Mouse (Mus musculus) layer of hippocampus, adult 9-11 months (tissue): Measurements from ENCODE around the gene BC055324.

ENCODE experiments used
- DNase-seq: peaks from one replicate; pipeline ENCODE4 v3.0.0; 2022

The BC055324 gene

DNA sequence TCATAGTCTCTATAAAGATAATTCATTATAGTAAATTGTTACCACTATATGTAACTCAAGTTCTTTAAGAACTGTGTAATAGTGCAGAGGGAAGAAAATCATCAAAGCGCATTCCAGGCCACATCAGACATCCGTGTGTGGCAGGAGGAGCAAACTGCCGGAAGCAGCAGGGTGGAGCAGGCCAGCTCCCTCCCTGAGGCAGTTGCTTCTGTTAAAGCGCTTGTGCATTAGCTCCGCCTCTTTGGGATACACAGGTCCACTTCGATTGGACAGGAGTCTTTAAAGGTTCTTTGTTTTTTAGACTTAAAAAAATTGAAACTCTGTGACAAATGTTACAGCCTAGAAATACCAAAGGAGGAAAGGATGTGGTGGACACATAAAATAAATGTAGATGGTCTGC lies 52.5 kb downstream of the BC055324 start:
- DNase-seq, result no peak

DNA sequence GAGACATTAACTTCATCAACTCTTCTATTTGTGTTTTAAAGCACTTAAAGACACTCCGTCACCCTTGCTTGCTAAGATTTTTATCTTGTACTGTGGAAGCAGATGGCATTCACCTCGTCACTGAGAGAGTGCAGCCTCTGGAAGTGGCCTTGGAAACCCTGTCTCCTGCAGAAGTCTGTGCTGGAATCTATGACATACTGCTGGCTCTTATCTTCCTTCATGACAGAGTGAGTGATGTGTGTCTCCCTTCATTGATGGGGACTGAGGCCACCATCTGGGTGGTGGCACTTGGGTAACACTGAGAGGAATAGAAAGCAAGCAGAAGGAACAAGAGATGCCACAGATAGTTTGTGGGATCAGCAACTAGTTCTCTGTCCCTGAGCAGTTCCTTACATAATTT lies 60.0 kb downstream of the BC055324 start:
- no peak for DNase-seq

DNA sequence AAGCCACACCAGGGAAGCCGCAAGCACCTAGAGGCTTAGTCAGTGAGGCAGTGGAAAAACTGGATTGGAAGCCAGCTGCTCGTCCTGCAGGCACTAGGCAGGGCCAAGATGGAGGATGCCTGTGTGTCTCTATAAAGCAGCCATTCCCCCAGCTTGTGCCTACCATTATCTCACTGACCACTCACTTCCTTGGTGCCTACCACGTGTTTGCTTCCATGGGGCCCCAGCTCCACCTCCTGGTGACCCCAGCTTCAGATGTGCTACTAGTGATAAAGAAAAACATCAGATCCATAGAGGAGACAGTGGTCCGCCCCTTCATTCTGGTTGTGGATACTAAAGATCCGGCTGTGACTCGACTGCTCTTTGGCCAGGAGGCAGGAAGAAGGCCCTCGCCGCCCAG lies 62.8 kb downstream of the BC055324 start:
- no peak for DNase-seq

DNA sequence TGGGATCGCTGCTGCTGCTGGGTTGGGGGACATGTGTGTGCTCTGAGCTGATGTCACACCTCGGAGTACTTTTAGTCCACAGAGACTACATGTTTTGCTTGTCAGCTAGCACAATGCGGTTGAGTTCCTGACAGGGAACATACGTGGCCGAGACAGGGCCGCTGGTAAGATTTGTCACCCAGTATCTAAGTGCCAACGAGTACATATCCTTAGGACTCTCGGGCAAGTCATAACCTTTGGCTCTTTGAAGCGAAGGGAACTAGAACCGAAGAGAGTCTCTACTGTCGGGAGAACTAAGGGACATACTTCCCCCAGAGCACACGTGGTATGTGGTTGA lies 64.2 kb downstream of the BC055324 start:
- DNase-seq, result no peak

DNA sequence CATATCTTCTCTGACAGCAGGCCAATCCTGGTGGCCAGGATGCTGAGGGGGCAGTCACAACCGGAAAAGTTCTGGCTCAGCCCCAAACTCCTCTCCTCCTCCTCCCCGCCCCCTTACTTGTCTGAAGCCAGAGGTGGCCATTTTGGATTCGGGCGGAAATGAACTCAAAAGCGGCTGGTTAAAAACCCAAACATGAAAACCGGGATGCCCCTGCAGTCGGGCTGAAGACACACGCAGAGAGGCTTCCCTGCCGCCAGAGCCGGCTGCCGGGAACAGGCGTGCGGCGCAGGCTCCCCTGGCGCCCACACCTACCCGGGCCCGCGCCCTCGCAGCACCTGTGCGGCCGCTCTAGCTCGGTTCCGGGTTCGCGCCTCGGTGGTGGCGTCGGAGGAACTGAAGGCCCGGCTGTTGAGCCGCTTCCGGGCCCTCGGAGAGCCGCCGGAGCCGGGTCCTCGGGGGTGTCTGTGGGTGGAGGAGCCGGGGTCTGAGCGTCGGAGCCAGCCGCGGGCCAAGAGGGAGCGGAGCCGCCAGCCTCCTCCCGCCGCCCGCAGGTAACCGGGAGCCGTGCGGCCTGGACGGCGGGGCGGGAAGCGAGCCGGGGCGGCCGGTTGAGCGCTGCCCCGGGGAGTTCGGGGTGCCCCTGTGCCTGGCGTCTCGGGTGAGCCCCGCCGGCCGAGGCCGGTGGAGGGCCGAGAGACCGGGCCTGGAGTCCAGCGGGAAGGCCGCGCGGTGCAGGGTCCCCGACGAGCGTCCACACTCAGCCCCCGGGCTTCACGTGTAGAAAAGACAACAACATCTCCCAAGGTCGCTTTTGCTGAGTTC lies 64.7 kb downstream of the BC055324 start:
- peak; percentile 89 for DNase-seq

DNA sequence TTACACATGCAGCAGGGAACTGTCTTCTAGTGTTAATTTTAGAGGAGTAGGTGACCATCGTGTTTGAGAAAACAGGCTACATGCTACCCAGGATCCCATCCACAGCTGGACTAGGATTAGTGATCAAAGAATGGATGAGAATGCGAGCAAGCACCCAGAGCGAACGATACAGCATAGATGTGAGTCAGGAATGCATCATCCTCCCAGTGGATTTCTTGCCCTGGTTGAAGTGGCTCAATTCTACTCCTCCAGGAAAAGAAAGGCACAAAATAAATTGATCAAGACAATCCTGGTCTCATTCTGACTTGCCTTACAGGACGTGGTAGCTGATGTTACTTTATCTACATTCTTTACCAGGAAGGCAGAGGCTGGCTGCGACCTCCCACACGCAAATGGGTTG lies 65.8 kb downstream of the BC055324 start, which contains the start of gene Scyl3:
Gene Scyl3, plus strand, starts transcription at position 255 of the 400 bp plus-strand sequence.
- DNase-seq, result no peak

DNA sequence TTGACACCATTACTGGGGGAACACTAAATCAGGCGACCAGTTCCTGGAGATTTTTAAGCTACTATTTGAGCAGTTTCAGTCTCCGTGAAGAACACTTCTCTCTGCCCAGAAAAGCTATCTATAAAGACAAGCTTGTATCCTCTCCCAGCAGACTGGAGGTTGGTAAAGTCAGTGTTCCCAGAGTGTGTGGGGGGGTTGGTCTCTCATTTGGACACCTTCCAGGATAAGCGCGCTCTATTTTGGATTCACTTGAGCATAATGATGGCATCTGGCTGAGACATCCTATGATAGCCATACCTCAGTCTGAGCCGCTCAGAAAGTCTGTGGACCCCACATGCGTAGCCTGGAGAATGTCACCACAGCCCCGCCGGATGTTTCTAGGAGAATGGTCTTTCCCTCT lies 70.5 kb downstream of the BC055324 start:
- no peak for DNase-seq

DNA sequence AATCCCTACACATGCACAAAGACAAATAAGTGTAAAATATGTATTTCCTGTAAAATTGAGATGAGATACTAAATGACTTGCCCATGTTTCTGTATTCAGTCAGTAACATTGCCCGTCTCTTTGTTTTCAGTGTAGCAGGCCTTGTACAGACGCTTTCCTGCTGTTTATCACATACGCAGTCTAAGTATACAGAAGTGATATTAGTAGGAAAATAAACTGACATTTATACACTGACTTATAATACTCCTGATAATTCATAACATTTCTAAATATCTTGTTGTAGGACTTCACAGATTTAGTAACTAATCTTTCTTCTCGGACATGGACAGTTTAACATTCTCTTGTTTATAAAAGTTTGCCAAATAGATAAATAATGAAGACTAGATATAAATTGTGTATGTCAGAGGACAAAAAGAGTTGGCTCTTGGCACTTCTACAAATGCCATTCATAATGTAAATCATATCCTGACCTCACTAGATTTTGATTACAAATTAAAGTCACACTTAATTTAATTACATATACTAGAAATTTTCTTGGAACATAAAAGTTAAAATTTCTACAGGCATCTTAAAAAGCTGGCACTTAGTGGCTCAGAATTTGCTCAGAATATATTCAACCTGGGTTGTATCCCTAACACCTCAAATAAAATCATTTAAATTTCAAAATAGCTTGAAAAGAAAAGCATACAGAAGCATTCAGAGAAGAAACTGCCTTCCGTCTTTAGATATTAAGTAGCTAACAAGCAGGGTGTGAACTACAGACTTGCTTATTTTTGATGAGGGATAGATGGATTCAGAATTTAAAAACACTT lies 77.0 kb downstream of the BC055324 start:
- no peak for DNase-seq

DNA sequence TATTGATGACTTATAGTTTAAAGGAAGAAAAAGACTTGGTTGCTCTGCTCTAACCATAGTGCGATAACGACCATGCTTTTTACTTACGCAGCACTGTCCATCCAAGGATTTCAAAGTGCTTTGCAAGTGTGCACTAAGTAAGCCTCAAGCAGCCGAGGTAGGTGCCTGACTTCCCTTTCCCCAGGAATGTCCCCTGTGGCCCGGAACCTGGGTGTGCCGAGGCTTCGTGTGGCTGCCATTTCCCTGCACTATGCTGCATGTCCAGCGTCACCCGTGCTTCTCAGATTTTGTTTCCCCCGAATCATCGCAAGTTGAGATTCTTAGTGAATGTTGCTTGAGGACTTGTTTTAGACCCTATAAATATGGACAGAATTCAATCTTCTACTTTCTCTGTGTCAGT lies 82.6 kb downstream of the BC055324 start:
- no peak for DNase-seq

DNA sequence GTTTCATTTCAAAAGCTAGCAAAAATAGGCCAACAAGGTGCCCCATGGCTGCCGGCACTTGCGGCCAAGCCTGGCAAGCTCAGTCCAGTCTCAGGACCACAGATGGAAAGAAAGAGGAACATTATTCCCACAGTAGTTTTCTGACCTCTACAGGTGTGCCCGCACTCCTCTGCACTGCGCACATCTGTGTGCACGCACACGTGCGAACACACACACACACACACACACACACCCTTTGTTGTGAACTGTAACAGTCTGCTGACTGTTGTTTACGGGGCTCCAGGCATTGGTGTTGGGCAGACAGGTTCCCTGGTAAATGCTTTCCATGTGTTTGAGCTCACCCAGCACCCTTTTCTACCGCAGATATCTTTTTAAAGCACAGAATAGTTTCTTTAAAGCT lies 83.8 kb downstream of the BC055324 start:
- no peak for DNase-seq

DNA sequence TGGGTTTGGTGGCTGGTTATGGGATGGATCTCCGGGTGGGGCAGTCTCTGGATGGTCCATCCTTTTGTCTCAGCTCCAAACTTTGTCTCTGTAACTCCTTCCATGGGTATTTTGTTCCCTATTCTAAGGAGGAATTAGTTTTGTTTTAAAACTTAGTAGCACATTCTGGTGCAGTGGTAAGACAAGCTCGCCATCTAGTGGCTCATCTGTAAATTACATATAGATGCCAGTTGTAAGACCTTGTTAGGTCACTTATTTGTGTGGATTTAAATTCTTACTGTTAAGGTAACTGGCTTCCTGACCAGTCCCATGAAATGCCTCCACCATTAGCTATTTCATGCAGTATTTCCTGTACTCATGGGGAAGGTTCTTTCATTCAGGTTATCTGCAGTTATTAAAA lies 84.3 kb downstream of the BC055324 start:
- DNase-seq, result no peak

DNA sequence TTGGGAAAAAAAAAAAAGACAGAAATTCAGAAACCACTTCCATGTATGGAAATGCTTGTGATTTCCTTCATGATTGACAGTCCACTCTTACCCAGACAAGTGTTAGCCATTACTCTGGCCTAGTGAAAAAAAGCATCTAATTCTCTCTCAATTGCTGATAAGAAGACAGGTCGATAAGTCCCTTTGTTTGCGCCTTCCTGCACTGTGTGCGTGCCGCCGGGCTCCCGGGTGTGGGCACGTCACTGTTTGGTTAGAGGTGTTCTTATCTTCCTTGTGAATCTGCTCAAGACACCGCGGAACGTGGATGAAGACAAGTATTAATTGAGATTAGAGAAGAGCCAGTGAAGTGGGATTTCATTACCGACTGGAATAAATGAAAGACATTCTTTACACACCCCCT lies 86.2 kb downstream of the BC055324 start:
- no peak for DNase-seq

DNA sequence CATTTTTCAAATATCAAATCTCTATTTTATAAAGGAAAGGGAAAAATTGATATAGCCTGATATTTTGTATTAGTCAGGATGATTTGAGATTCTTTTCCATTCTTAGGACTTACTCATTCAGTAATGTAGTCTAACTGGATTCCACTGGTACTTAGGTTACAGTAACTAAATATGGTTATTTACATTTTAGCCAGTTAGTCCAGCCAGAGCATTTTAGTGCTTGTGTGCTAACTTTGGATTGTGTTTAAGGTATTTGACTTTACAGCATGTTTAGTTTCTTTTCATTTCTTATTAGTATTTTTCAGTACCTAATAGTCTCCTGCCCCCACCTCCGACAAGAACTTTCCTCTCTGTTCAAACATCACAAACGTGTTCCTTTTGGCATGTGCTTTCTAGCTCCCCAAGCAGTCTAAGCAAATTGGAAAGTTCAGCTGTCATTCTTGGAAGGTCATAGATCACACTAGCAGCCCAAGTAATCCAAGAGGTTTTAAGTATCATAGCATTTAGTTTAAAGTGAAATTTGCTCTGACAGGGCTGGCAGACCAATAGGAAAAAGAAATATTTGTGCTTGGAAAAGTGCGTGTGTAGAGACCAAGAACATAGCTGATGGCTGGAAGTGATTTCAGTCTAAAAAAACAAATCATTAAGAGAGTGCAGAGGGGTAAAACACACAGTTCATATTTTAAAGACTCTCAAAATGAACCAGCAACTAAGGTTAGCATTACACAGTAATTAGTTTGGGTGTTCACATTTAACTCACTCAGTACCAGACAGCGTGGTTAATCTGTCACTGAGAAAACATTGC lies 87.4 kb downstream of the BC055324 start:
- no peak for DNase-seq

DNA sequence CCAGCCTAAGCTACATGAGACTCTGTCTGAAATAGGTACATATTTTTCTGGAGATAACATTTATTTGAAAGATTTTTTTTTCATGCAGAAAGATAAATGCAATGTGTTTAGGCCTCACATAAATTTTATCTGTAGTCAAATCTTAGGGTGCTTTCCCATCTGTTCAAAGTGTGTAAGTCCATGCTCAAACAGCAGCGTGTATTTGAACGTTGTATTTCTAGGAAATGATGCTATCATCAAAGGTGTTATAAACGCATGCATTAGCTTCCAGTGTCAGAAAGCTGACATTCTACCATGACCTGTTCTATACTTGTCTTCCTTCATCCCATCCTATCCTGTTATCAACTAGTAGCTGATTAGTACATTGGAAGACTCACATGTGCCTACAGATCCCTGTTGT lies 91.2 kb downstream of the BC055324 start:
- no peak for DNase-seq

DNA sequence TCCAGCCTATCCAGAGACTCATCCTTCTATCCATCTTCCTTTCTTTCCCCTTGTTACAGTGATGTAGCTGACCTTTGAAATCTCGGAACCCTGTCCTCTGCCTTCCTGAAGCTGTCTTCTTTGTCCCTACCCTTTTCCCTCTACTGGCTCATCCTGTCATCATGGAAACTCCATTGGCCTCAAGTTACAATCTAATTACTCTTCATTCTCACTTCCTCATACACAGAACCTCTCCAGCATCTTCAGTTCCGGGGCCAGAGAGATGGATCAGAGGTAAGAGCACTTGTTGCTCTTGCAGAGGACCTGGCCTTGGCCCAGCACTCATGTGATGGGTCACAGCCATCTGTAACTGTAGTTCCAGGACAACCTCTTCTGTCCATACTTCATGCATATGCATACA lies 94.4 kb downstream of the BC055324 start:
- DNase-seq, result no peak

DNA sequence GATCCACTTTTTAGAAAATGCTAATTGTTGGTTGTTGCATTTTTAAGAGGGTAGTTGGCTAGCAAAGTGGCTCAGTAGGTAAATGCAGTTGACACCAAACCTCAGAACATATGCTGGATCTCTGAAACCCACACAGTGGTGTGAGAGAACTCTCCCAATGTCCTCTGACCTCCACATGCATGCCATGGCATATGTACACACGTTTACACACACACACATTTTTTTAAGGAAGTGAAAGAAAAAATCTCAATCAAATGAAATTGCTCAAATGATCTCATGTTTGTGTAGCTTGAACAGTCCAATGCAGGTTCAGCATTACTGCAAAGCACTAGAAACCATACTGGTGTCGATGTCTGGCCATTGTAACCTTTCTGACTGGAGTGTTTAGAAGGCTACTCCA lies 95.0 kb downstream of the BC055324 start:
- DNase-seq, result no peak

DNA sequence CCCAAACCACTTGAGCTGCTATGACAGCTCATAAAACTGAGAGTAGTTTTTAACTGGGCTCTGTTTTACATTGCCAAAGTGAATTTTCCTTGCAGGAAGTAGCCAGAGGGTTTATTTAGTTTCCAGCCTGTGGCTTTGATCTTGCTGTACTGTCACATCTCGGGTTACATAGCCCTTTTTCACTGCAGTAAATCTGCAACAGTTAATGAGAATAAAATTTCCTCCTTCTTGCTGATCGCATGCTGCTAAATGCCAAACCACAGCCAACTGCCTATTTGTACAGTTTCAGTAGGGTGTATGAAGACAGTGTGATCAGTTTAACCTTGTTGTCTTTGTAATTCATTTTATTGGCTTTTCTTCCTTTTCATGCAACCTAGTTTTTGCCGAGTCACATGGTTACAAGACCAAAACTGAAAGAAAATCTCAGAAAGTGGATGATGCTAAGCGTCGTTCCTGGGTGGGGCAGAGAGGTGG lies 96.3 kb downstream of the BC055324 start:
- no peak for DNase-seq
